Mouse (Mus musculus): ENCODE data around the gene Sox12. TPM values are rescaled to one million over a fixed set of nuclear protein-coding genes. Genes with fewer than 3 reads are reported as not detected.
"Not testable (repeated sequence)": the region's sequence is repeated elsewhere in the genome, so short reads cannot be mapped to it uniquely, and the experiment has no call there.

The Sox12 gene
- polyA plus RNA-seq (2015; fragmentation: Nextera tagmentation; extraction: Ambion mirVana), result 7.2 and 8.0 TPM in 2 replicates

- H3K4me2 ChIP-seq, result peak within 1 kb of the TSS; percentile 90
- peak within 1 kb of the TSS; percentile 87 for H3K4me3 ChIP-seq (replicated peaks)
- no peaks in the 10 kb centered on the region for H3K9me3 ChIP-seq
- 1% methylated on average over 74 of the region's 104 CpGs for WGBS
- peak within 1 kb of the TSS; percentile 84 for H3K9ac ChIP-seq
- H3K27ac ChIP-seq, result peak within 1 kb of the TSS; percentile 100
- no peaks in the 10 kb centered on the region for H3K27me3 ChIP-seq (replicated peaks)
- H3K4me1 ChIP-seq, result peaks cover 36% of the 10 kb centered on the region
- peak; percentile 60 for ATAC-seq (ENCODE audit: insufficient read depth, low FRiP score, low read depth)
- peaks cover 11% of the 10 kb centered on the region; the same call in 1 of the 2 replicates for H3K36me3 ChIP-seq
Measured at GRCm38 (mm10) chr2:152397680-152398435, at the start of gene Sox12. Gene Sox12 (minus strand): TSS chr2:152398063.

DNA sequence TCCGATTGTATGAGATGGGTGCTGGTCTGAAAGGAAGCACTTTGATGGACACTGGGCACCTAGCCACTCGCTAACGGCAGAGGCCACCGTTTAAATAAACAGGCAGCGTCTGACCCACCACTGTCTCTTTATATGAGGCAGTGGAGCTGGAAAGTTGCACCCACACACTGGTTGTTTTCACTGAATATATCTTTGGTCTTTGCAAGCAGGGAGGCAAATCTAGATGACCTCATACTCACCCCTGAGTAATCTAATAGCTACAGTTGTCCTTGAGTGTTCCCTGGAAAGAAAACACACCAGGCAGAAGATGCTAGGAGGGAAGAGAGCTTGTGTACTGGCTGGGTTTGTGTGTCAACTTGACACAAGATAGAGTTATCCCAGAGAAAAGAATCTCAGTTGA, 49.6 kb upstream of the Sox12 start:
- Histone ChIP-seq H3K4me1 (no peaks in the 10 kb centered on the region), H3K36me3 (no peaks in the 10 kb centered on the region), H3K9ac (no peak overlapping the region), H3K4me2 (no peak overlapping the region), H3K4me3 (replicated peaks) (no peak overlapping the region), H3K9me3 (no peaks in the 10 kb centered on the region), H3K27ac (no peak overlapping the region), H3K27me3 (replicated peaks) (no peaks in the 10 kb centered on the region)
- 20% methylated on average over 5 of the region's 5 CpGs for WGBS
- no peak for ATAC-seq (ENCODE audit: insufficient read depth, low FRiP score, low read depth)

- no peaks in the 10 kb centered on the region for H3K4me1 ChIP-seq
- H3K27ac ChIP-seq, result no peak overlapping the region
- no peak overlapping the region for H3K4me3 ChIP-seq (replicated peaks)
- no peak overlapping the region for H3K9ac ChIP-seq
- no peaks in the 10 kb centered on the region for H3K36me3 ChIP-seq
- WGBS, result 51% methylated on average over 2 of the region's 2 CpGs
- H3K27me3 ChIP-seq (replicated peaks), result no peaks in the 10 kb centered on the region
- no peaks in the 10 kb centered on the region for H3K9me3 ChIP-seq
- no peak for ATAC-seq (ENCODE audit: insufficient read depth, low FRiP score, low read depth)
- H3K4me2 ChIP-seq, result no peak overlapping the region
Measured at GRCm38 (mm10) chr2:152446642-152447041, 48.8 kb upstream of the Sox12 start.

GRCm38 (mm10) chr2:152443281-152443680, 45.4 kb upstream of the Sox12 start:
- ATAC-seq (ENCODE audit: insufficient read depth, low FRiP score, low read depth), result no peak
- Histone ChIP-seq H3K27ac (no peak overlapping the region), H3K4me2 (no peak overlapping the region), H3K4me1 (0 out of 2 replicates have a peak, but pooled peaks cover 4% of the 10 kb centered on the region), H3K9ac (no peak overlapping the region), H3K4me3 (replicated peaks) (no peak overlapping the region), H3K27me3 (replicated peaks) (no peaks in the 10 kb centered on the region), H3K36me3 (no peaks in the 10 kb centered on the region), H3K9me3 (no peaks in the 10 kb centered on the region)
- WGBS, result 91% methylated on average over 8 of the region's 8 CpGs

- H3K36me3 ChIP-seq, result no peaks in the 10 kb centered on the region
- H3K27me3 ChIP-seq (replicated peaks), result no peaks in the 10 kb centered on the region
- ATAC-seq (ENCODE audit: insufficient read depth, low FRiP score, low read depth), result no peak
- H3K9ac ChIP-seq, result no peak overlapping the region
- WGBS, result 83% methylated on average over 4 of the region's 4 CpGs
- peaks cover 5% of the 10 kb centered on the region; the same call in 1 of the 2 replicates for H3K4me1 ChIP-seq
- H3K4me3 ChIP-seq (replicated peaks), result no peak overlapping the region
- no peak overlapping the region for H3K27ac ChIP-seq
- no peaks in the 10 kb centered on the region for H3K9me3 ChIP-seq
- no peak overlapping the region for H3K4me2 ChIP-seq
Measured at GRCm38 (mm10) chr2:152442322-152442721, 44.5 kb upstream of the Sox12 start.

DNA sequence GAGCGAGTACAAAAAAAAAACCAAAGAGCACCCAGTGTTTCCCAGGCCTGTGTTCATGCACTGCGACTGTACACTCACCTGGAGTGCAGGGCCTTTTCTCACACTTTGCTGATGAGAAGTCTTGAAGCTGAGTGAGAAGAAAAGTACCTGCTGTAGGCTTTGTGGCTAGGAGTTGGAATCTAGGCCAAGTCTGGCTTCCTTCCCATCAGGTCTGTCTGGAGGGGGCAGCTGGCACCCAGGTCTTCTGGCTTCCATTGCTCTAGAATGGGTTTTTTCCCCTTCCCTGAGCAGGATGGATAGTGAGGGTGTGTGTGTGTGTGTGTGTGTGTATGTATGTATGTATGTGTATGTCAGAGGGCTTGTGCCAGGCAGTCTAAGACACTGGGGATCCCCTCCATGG, 42.0 kb upstream of the Sox12 start:
- no peaks in the 10 kb centered on the region for H3K9me3 ChIP-seq
- no peak overlapping the region for H3K27ac ChIP-seq
- H3K4me3 ChIP-seq (replicated peaks), result no peak overlapping the region
- WGBS, result 72% methylated on average over 2 of the region's 2 CpGs
- peaks cover 7% of the 10 kb centered on the region; the same call in 1 of the 2 replicates for H3K4me1 ChIP-seq
- no peaks in the 10 kb centered on the region for H3K27me3 ChIP-seq (replicated peaks)
- ATAC-seq (ENCODE audit: insufficient read depth, low FRiP score, low read depth), result no peak
- H3K9ac ChIP-seq, result no peak overlapping the region
- no peaks in the 10 kb centered on the region for H3K36me3 ChIP-seq
- no peak overlapping the region for H3K4me2 ChIP-seq

- ATAC-seq (ENCODE audit: insufficient read depth, low FRiP score, low read depth), result no peak
- WGBS, result 77% methylated on average over 1 of the region's 1 CpGs
Measured at GRCm38 (mm10) chr2:152438963-152439362, 41.1 kb upstream of the Sox12 start.

DNA sequence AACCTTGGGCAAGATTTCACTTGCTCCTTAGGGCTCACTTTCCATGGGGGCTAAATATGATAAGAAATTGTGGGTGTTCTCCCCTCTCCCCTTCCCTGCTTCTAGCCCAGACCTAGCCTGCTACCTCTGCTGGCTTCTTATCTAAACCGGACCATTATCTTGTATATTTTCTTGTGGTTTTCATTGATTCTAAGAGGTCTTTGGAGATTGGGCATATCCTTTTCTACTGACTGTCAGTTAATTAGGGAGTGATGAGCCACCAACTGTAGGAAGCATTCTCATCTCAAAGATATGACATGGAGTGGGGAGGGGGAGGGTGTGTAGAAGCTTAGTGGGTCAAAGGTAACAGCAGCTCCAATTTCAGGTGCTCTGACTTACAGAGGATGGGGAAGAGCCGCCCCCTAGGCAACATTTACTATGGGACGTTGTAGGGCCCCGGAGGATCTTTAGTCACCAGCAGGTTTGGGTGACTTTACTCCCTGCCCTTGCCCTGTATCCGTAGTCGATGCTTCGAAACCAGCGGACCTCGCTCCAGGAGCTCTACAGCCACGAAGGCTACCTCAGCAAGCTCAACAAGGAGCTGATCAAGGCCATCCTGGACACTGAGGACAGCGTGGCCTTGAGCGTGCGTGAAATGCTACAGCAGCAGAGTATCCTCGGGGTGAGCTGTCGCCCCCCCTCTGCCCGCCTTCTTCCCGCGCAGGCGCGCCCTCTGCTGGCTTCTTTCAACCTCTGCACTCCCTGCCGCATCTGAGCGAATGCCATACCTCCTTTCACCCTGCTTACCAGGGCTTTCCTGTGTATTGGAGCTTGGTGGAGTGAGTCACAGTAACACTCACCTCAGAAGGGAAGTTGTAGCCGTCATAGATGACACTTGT, 39.4 kb upstream of the Sox12 start:
- ATAC-seq (ENCODE audit: insufficient read depth, low FRiP score, low read depth), result peak; percentile 64
- Histone ChIP-seq H3K9me3 (no peaks in the 10 kb centered on the region), H3K27ac (no peak overlapping the region), H3K36me3 (no peaks in the 10 kb centered on the region), H3K27me3 (replicated peaks) (no peaks in the 10 kb centered on the region), H3K4me2 (peak overlapping the region; percentile 62), H3K4me1 (peaks cover 7% of the 10 kb centered on the region; the same call in 1 of the 2 replicates), H3K9ac (no peak overlapping the region), H3K4me3 (replicated peaks) (peak overlapping the region; percentile 26)
- 3% methylated on average over 23 of the region's 23 CpGs for WGBS

More at GRCm38 (mm10) chr2:152438963-152439362, 41.1 kb upstream of the Sox12 start:
- no peaks in the 10 kb centered on the region for H3K36me3 ChIP-seq
- no peaks in the 10 kb centered on the region for H3K27me3 ChIP-seq (replicated peaks)
- no peaks in the 10 kb centered on the region for H3K9me3 ChIP-seq
- no peak overlapping the region for H3K4me2 ChIP-seq
- no peak overlapping the region for H3K4me3 ChIP-seq (replicated peaks)
- no peak overlapping the region for H3K9ac ChIP-seq
- H3K4me1 ChIP-seq, result peaks cover 7% of the 10 kb centered on the region; the same call in 1 of the 2 replicates
- H3K27ac ChIP-seq, result no peak overlapping the region

GRCm38 (mm10) chr2:152436405-152436901, 38.6 kb upstream of the Sox12 start:
- no peaks in the 10 kb centered on the region for H3K36me3 ChIP-seq
- ATAC-seq (ENCODE audit: insufficient read depth, low FRiP score, low read depth), result no peak
- no peaks in the 10 kb centered on the region for H3K27me3 ChIP-seq (replicated peaks)
- H3K9me3 ChIP-seq, result no peaks in the 10 kb centered on the region
- no peak overlapping the region for H3K9ac ChIP-seq
- no peak overlapping the region for H3K4me3 ChIP-seq (replicated peaks)
- 68% methylated on average over 7 of the region's 7 CpGs for WGBS
- peaks cover 7% of the 10 kb centered on the region; the same call in 1 of the 2 replicates for H3K4me1 ChIP-seq
- no peak overlapping the region for H3K4me2 ChIP-seq
- no peak overlapping the region for H3K27ac ChIP-seq

GRCm38 (mm10) chr2:152428481-152428880, 30.6 kb upstream of the Sox12 start:
- H3K27ac ChIP-seq; H3K9ac ChIP-seq; H3K36me3 ChIP-seq; H3K4me3 ChIP-seq (replicated peaks); H3K9me3 ChIP-seq; ATAC-seq (ENCODE audit: insufficient read depth, low FRiP score, low read depth); H3K27me3 ChIP-seq (replicated peaks); H3K4me1 ChIP-seq; H3K4me2 ChIP-seq: not testable (repeated sequence)
- WGBS, result 81% methylated on average over 2 of the region's 2 CpGs

- Histone ChIP-seq H3K4me2 (peak overlapping the region; percentile 38), H3K4me1 (peaks cover 5% of the 10 kb centered on the region), H3K9ac (no peak overlapping the region), H3K9me3 (no peaks in the 10 kb centered on the region), H3K36me3 (no peaks in the 10 kb centered on the region), H3K27me3 (replicated peaks) (no peaks in the 10 kb centered on the region), H3K27ac (no peak overlapping the region), H3K4me3 (replicated peaks) (no peak overlapping the region)
- 9% methylated on average over 12 of the region's 12 CpGs for WGBS
- no peak for ATAC-seq (ENCODE audit: insufficient read depth, low FRiP score, low read depth)
Measured at GRCm38 (mm10) chr2:152427493-152427892, 29.6 kb upstream of the Sox12 start.

DNA sequence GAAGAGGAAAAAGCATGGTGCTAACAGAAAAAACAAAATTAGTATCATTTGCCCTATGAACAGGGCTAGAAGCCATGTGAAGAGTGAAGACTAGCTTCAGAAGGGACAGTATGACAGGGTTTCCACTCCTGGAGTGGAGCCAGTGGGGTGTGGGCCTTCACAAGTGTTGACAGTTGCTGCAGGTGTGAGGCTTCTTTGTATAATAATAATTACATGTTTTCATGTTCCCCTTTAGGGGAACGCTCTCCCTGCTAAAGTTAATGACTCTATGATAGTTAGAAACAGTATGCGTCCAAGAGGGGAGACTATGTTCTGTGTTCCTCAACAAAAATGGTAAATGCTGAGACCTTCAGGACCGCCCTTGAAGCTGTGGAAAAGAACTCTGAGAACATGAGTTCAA, 17.9 kb upstream of the Sox12 start:
- WGBS, result 95% methylated on average over 3 of the region's 3 CpGs
- Histone ChIP-seq H3K27me3 (replicated peaks) (no peaks in the 10 kb centered on the region), H3K27ac (peak overlapping the region; percentile 96), H3K9me3 (no peaks in the 10 kb centered on the region), H3K4me3 (replicated peaks) (peak overlapping the region; percentile 72; the same call in 1 of the 2 replicates), H3K4me2 (peak overlapping the region; percentile 74), H3K9ac (no peak overlapping the region), H3K4me1 (peaks cover 12% of the 10 kb centered on the region), H3K36me3 (no peaks in the 10 kb centered on the region)
- ATAC-seq (ENCODE audit: insufficient read depth, low FRiP score, low read depth), result no peak
